Mouse (Mus musculus) intestine, embryonic 14.5 days (tissue): ENCODE results near the gene 4930548H24Rik. TPM values are rescaled to one million over a fixed set of nuclear protein-coding genes. Genes with fewer than 3 reads are reported as not detected.
A peak's percentile ranks its signal among the peaks of the same experiment; 100 is the strongest.
"Not testable (repeated sequence)": the region's sequence is repeated elsewhere in the genome, so short reads cannot be mapped to it uniquely, and the experiment has no call there.

Experiments used
- ATAC-seq: fragments of 200-750 bp; cut with Nextera tagmentation; replicated peaks from 2 replicates; pipeline ENCODE4 v1.8.0; 2017; ENCODE audit warnings: low read depth, moderate number of reproducible peaks, moderate TSS enrichment, moderate library complexity; ENCODE audit not compliant: low FRiP score, low TSS enrichment
- DNase-seq: peaks from one replicate; pipeline ENCODE4 v3.0.0-alpha.2; 2018; ENCODE audit warnings: low spot score
- H3K27ac ChIP-seq: fragments of 300-500 bp; sonication (generic); 2 replicates; pipeline ENCODE4 v1.5.1; 2014; ENCODE audit warnings: low read depth, mild to moderate bottlenecking, control low read depth
- H3K27me3 ChIP-seq: fragments of 300-500 bp; sonication (generic); replicated peaks from 2 replicates; pipeline ENCODE4 v1.6.1; 2014; ENCODE audit warnings: low read length, control low read depth; ENCODE audit not compliant: control insufficient read depth, insufficient read depth
- H3K36me3 ChIP-seq: fragments of 300-500 bp; sonication (generic); 2 replicates; pipeline ENCODE4 v1.6.1; 2014; ENCODE audit warnings: low read length, control low read depth; ENCODE audit not compliant: control insufficient read depth, insufficient read depth
- H3K4me1 ChIP-seq: fragments of 300-500 bp; sonication (generic); replicated peaks from 2 replicates; pipeline ENCODE4 v1.6.1; 2014; ENCODE audit warnings: low read length, control low read depth, mixed read lengths; ENCODE audit not compliant: control insufficient read depth, insufficient read depth
- H3K4me2 ChIP-seq: fragments of 300-500 bp; sonication (generic); 2 replicates; pipeline ENCODE4 v1.6.1; 2014; ENCODE audit warnings: low read length
- H3K4me3 ChIP-seq: fragments of 300-500 bp; sonication (generic); 2 replicates; pipeline ENCODE4 v1.5.1; 2014; ENCODE audit warnings: low read depth, low read length, control low read depth, mixed read lengths
- H3K9ac ChIP-seq: fragments of 300-500 bp; sonication (generic); 2 replicates; pipeline ENCODE4 v1.6.1; 2014; ENCODE audit warnings: mild to moderate bottlenecking, low read length
- H3K9me3 ChIP-seq: fragments of 300-500 bp; sonication (generic); 2 replicates; pipeline ENCODE4 v1.6.1; 2016; ENCODE audit warnings: low read length, control low read depth; ENCODE audit not compliant: control insufficient read depth
- WGBS: fragments of 180-500 bp; shearing (Covaris S2); extraction: QIAGEN DNeasy Blood & Tissue Kit; methylation state at CpG from one replicate; pipeline ENCODE4 v1.1.7; 2014; 5-methylcytosine and 5-hydroxymethylcytosine counted together
- polyA plus RNA-seq: library from polyadenylated mRNA; unstranded; fragments of >200 nt; fragmentation: Nextera tagmentation; extraction: Ambion mirVana; gene quantifications from 2 replicates; pipeline ENCODE4 v1.2.1, GENCODE M21; 2014

The 4930548H24Rik gene
- polyA plus RNA-seq, 1 experiment from 2014 or later = not detected

- ATAC-seq (peak; percentile 45; the same call in 1 of the 2 replicates), DNase-seq (no peak)
- Histone ChIP-seq H3K27me3 (no peaks in the 10 kb centered on the region), H3K4me1 (peaks cover 14% of the 10 kb centered on the region), H3K36me3 (peaks cover 46% of the 10 kb centered on the region), H3K4me2 (peak overlapping the region; percentile 87), H3K27ac (peak overlapping the region; percentile 81), H3K9ac (peak overlapping the region; percentile 81), H3K4me3 (peak overlapping the region; percentile 99), H3K9me3 (no peaks in the 10 kb centered on the region)
- WGBS = 3% methylated on average over 40 of the region's 40 CpGs
These were observed 41.7 kb downstream of the 4930548H24Rik start for GRCm38 (mm10) chr5:31527117-31527680.

DNA sequence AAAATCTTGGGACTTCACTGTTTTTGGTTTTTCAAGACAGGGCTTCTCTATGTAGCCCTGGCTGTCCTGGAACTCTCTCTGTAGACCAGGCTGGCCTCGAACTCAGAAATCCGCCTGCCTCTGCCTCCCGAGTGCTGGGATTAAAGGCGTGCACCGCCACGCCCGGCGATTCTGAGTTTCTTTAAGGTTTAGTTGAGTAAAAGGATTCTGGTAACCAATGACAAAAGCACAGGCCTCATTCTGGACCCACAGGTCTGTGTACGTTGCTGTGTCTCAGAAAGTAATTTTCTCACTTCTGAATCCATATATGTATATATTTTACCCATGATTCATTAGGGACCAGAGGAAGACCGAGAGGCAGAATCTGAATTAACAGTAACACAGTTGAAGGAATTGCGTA, 42.2 kb downstream of the 4930548H24Rik start, which contains the start of gene Supt7l:
Gene Supt7l (minus strand): TSS at position 101 of the 400 bp plus-strand sequence.
- Histone ChIP-seq H3K36me3 (peaks cover 46% of the 10 kb centered on the region), H3K4me2 (peak within 1 kb of the TSS; percentile 87), H3K4me3 (peak within 1 kb of the TSS; percentile 99), H3K27ac (peak within 1 kb of the TSS; percentile 81), H3K9ac (peak within 1 kb of the TSS; percentile 81), H3K4me1 (peaks cover 14% of the 10 kb centered on the region)
- not testable (repeated sequence) for DNase-seq, H3K9me3 ChIP-seq, ATAC-seq, H3K27me3 ChIP-seq
- WGBS = 73% methylated on average over 11 of the region's 11 CpGs

DNA sequence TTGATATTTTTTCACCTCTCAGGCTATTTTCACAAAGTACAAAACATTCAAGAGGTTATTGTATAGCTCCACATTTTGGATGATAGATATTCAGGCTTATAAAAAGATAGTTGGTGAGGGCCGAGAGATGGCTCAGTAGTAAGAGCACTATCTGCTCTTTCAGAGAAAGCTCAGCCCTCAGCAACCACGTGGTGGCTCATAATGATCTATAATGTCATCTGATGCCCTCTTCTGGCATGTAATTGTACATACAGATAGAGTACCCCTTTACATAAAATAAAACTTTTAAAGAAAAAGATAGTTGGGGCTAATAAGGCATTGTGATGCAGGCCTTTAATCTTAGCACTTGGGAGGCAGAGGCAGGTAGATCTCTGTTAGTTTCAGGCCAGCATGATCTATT, 43.0 kb downstream of the 4930548H24Rik start:
- Histone ChIP-seq H3K4me2 (no peak overlapping the region), H3K4me1 (peaks cover 14% of the 10 kb centered on the region), H3K27me3 (no peaks in the 10 kb centered on the region), H3K36me3 (peaks cover 49% of the 10 kb centered on the region), H3K4me3 (no peak overlapping the region), H3K27ac (no peak overlapping the region), H3K9me3 (no peaks in the 10 kb centered on the region), H3K9ac (no peak overlapping the region)
- 48% methylated on average over 2 of the region's 2 CpGs for WGBS
- ATAC-seq = no peak
- no peak for DNase-seq

DNA sequence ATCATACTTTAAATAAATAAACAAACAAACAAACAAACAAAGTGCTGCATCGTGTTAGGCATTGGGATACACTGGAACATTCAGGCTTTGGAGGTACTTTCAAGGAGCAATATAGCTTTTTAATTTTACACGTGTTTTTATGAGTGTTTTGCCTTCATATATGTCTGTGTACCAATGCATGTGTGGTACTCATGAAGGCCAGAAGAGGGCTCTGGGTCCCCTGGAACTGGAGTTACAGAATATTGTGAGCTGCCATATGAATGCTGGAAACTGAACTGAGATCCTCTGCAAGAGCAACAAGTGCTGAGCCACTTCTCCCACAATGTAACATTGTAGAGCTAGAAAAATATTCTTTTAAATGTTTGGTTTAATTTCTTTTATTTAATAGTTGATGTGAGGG, 49.7 kb downstream of the 4930548H24Rik start:
- Histone ChIP-seq H3K9ac (no peak overlapping the region), H3K36me3 (peaks cover 94% of the 10 kb centered on the region), H3K27me3 (no peaks in the 10 kb centered on the region), H3K27ac (no peak overlapping the region), H3K4me2 (no peak overlapping the region), H3K4me1 (no peaks in the 10 kb centered on the region), H3K4me3 (no peak overlapping the region), H3K9me3 (no peaks in the 10 kb centered on the region)
- DNase-seq = no peak
- 89% methylated on average over 2 of the region's 2 CpGs for WGBS
- no peak for ATAC-seq

Other genes with a start within 250 kb of the 4930548H24Rik start
- 138 and 158 TPM in 2 replicates for gene Nrbp1, start 244.9 kb upstream of the 4930548H24Rik start, polyA plus RNA-seq
- 0.48 and 0.60 TPM in 2 replicates for gene Gm9970, start 244.5 kb upstream of the 4930548H24Rik start, polyA plus RNA-seq
- gene Krtcap3, start 234.0 kb upstream of the 4930548H24Rik start, polyA plus RNA-seq = 59.4 and 71.9 TPM in 2 replicates
- 29.5 and 30.6 TPM in 2 replicates for gene Ift172, start 194.6 kb upstream of the 4930548H24Rik start, polyA plus RNA-seq
- gene Fndc4, start 189.7 kb upstream of the 4930548H24Rik start, polyA plus RNA-seq = 39.9 and 41.9 TPM in 2 replicates
- 0.42 and 0.60 TPM in 2 replicates for gene Gckr, start 188.3 kb upstream of the 4930548H24Rik start, polyA plus RNA-seq
- gene Zfp512, start 33.3 kb upstream of the 4930548H24Rik start, polyA plus RNA-seq = 43.7 and 48.4 TPM in 2 replicates
- gene Gpn1, start 9.0 kb downstream of the 4930548H24Rik start, polyA plus RNA-seq = 65.4 and 66.3 TPM in 2 replicates
- 25.4 and 28.3 TPM in 2 replicates for gene Slc4a1ap, start 41.3 kb downstream of the 4930548H24Rik start, polyA plus RNA-seq
- 14.5 and 16.7 TPM in 2 replicates for gene Supt7l, start 42.1 kb downstream of the 4930548H24Rik start, polyA plus RNA-seq
- 298 and 334 TPM in 2 replicates for gene Mrpl33, start 111.2 kb downstream of the 4930548H24Rik start, polyA plus RNA-seq
- 7.8 and 8.5 TPM in 2 replicates for gene Rbks, start 211.9 kb downstream of the 4930548H24Rik start, polyA plus RNA-seq
- gene Babam2, start 211.9 kb downstream of the 4930548H24Rik start, polyA plus RNA-seq = 43.5 and 54.5 TPM in 2 replicates